Mouse (Mus musculus): ENCODE measurements around the gene Ngf.

DNA sequence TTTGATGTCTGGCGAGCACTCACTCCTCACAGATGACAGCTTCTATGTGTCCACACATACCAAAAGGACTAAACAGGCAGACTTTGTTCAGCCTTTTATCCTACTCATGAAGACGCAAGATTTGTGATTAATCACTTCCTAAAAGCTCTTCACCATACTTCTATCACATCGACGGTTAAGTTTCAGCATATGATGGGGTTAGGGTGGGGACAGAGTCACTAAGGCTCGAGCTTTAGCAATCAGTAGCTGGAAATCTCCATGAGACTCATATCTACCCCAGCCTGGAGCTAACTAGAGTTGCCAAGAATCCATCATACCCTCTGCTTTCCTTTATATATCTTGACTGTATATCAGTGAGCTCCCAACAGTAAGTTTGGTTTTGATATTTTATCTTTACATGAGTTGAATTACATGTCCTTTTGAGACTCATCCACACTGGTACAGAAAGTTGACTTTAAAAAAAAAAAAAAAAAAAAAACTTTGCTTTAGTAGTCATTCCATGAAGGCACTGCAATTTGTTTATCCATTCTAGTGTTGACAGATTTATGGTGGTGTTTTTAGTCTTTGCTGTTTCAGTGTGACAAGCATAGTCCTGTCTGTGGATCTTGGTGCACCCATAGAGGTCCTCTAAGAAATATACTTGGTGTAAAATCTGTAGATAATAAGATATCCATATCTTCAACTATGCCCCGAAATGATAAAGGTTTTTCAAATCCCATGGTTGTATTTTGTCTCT lies 84.4 kb downstream of the Ngf start:
- TF ChIP-seq CTCF (IDR thresholded peaks at IDR 0.05; ENCODE audit: low read depth) (no peak), EP300 (IDR thresholded peaks at IDR 0.05; ENCODE audit: low read depth) (no peak)
